Mouse (Mus musculus): ENCODE data around the gene Olfr155. TPM values are rescaled to one million over a fixed set of nuclear protein-coding genes. Genes with fewer than 3 reads are reported as not detected.

Olfr155 gene
- total and polyA plus RNA-seq, 2 experiments: not detected

DNA sequence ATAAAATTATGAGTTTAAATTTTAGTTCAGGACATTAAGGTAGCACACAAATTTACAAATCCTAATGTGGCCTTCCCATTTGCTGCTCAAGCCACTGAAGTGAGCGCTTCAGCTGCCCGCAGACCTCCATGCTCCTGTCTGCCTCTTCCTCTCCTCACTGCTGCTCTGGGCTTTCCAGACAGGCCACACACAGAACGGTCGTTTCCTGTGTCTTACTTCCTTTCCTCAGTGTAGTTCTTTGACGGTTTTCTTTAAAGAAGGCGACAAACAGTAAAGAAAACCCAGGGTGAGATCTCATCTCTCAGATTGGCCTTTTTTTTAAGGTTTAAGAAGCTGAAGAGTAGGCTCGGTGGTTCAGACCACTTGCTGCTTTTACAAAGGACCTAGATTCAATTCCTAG is 52.3 kb downstream of the Olfr155 start:
- Histone ChIP-seq H3K27me3 (ENCODE audit: control insufficient read depth, insufficient read depth, low read length) (no peaks in the 10 kb centered on the region), H3K4me3 (ENCODE audit: insufficient read depth, low read depth, low read length) (no peak overlapping the region), H3K9ac (ENCODE audit: low read depth, low read length) (no peak overlapping the region), H3K36me3 (ENCODE audit: control insufficient read depth, insufficient read depth, low read length) (no peaks in the 10 kb centered on the region; the same call in 1 of the 2 replicates), H3K27ac (replicated peaks; ENCODE audit: insufficient read depth, low read depth, low read length) (no peak overlapping the region), H3K4me1 (ENCODE audit: control insufficient read depth, insufficient read depth, low read length) (no peaks in the 10 kb centered on the region), H3K79me2 (ENCODE audit: control insufficient read depth, insufficient read depth, low read length) (no peaks in the 10 kb centered on the region)
- 68% methylated on average over 7 of the region's 7 CpGs for WGBS
- no peak for DNase-seq (ENCODE audit: extremely low read depth, low read depth, low spot score)
- TF ChIP-seq CTCF (IDR thresholded peaks at IDR 0.05; ENCODE audit: low read depth, low read length) (no peak), POLR2A (IDR thresholded peaks at IDR 0.05; ENCODE audit: extremely low read depth, insufficient read depth, low read length) (no peak)

DNA sequence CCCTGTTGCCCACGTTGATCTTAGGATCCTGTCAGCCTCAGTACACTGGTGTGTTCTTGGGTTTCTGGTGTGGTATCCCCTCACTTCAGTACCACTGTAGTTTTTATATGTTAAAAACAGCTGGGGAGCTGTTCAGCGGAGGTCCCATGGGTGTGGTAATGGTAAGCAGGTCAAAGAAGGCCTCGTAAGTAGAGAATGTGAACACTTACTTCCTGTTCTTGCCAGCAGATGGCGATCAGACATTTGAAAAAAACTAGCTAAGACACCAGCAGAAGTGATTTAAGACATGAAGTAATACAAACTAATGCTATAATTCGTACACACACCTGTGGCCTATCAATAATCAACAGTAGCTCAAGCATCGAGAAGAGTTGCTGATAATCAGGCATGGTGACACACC is 55.1 kb downstream of the Olfr155 start:
- H3K9ac ChIP-seq (ENCODE audit: low read depth, low read length): no peak overlapping the region
- no peaks in the 10 kb centered on the region for H3K36me3 ChIP-seq (ENCODE audit: control insufficient read depth, insufficient read depth, low read length)
- H3K79me2 ChIP-seq (ENCODE audit: control insufficient read depth, insufficient read depth, low read length): no peaks in the 10 kb centered on the region
- WGBS: 37% methylated on average over 6 of the region's 6 CpGs
- H3K4me3 ChIP-seq (ENCODE audit: insufficient read depth, low read depth, low read length): no peak overlapping the region
- no peaks in the 10 kb centered on the region for H3K27me3 ChIP-seq (ENCODE audit: control insufficient read depth, insufficient read depth, low read length)
- no peaks in the 10 kb centered on the region for H3K4me1 ChIP-seq (ENCODE audit: control insufficient read depth, insufficient read depth, low read length)
- TF ChIP-seq CTCF (IDR thresholded peaks at IDR 0.05; ENCODE audit: low read depth, low read length): peak; percentile 56
- TF ChIP-seq POLR2A (IDR thresholded peaks at IDR 0.05; ENCODE audit: extremely low read depth, insufficient read depth, low read length): no peak
- H3K27ac ChIP-seq (replicated peaks; ENCODE audit: insufficient read depth, low read depth, low read length): no peak overlapping the region
- DNase-seq (ENCODE audit: extremely low read depth, low read depth, low spot score): peak; percentile 44

Other genes with a start within 250 kb of the Olfr155 start
- 22.9 and 29.2 TPM in 2 replicates for gene Npr2, start 219.6 kb upstream of the Olfr155 start, total RNA-seq (2014; rRNA removed)
- 24.1 and 39.1 TPM in 2 replicates for gene Npr2, start 219.6 kb upstream of the Olfr155 start, polyA plus RNA-seq (2012; rRNA removed)
- gene Spag8, start 198.0 kb upstream of the Olfr155 start, total RNA-seq (2014; rRNA removed): 0.47 and 0.55 TPM in 2 replicates
- gene Spag8, start 198.0 kb upstream of the Olfr155 start, polyA plus RNA-seq (2012; rRNA removed): 0.83 and 1.1 TPM in 2 replicates
- 202 and 236 TPM in 2 replicates for gene Hint2, start 195.1 kb upstream of the Olfr155 start, total RNA-seq (2014; rRNA removed)
- 215 and 231 TPM in 2 replicates for gene Hint2, start 195.1 kb upstream of the Olfr155 start, polyA plus RNA-seq (2012; rRNA removed)
- gene Tmem8b, start 182.6 kb upstream of the Olfr155 start, total RNA-seq (2014; rRNA removed): 0.46 and 0.81 TPM in 2 replicates
- 1.8 and 1.9 TPM in 2 replicates for gene Tmem8b, start 182.6 kb upstream of the Olfr155 start, polyA plus RNA-seq (2012; rRNA removed)
- gene Fam221b, start 182.4 kb upstream of the Olfr155 start, total RNA-seq (2014; rRNA removed): not detected in 2 replicates
- 0.02 TPM in 1 of 2 replicates, not detected in the other for gene Fam221b, start 182.4 kb upstream of the Olfr155 start, polyA plus RNA-seq (2012; rRNA removed)
- not detected in 2 replicates for gene Olfr70, start 150.8 kb upstream of the Olfr155 start, total RNA-seq (2014; rRNA removed)
- gene Olfr70, start 150.8 kb upstream of the Olfr155 start, polyA plus RNA-seq (2012; rRNA removed): not detected in 2 replicates
- gene Olfr71, start 141.3 kb upstream of the Olfr155 start, total RNA-seq (2014; rRNA removed): not detected in 2 replicates
- gene Olfr71, start 141.3 kb upstream of the Olfr155 start, polyA plus RNA-seq (2012; rRNA removed): not detected in 2 replicates
- 0.09 and 0.13 TPM in 2 replicates for gene Hrct1, start 124.4 kb upstream of the Olfr155 start, total RNA-seq (2014; rRNA removed)
- gene Hrct1, start 124.4 kb upstream of the Olfr155 start, polyA plus RNA-seq (2012; rRNA removed): 0.07 and 0.21 TPM in 2 replicates
- 0.07 and 0.18 TPM in 2 replicates for gene Spaar, start 121.5 kb upstream of the Olfr155 start, total RNA-seq (2014; rRNA removed)
- 0.07 and 0.12 TPM in 2 replicates for gene Spaar, start 121.5 kb upstream of the Olfr155 start, polyA plus RNA-seq (2012; rRNA removed)
- not detected in 2 replicates for gene Olfr159, start 80.6 kb upstream of the Olfr155 start, total RNA-seq (2014; rRNA removed)
- gene Olfr159, start 80.6 kb upstream of the Olfr155 start, polyA plus RNA-seq (2012; rRNA removed): not detected in 2 replicates
- not detected in 2 replicates for gene Olfr156, start 27.7 kb upstream of the Olfr155 start, total RNA-seq (2014; rRNA removed)
- gene Olfr156, start 27.7 kb upstream of the Olfr155 start, polyA plus RNA-seq (2012; rRNA removed): not detected in 2 replicates
- not detected in 2 replicates for gene Olfr157, start 11.4 kb upstream of the Olfr155 start, total RNA-seq (2014; rRNA removed)
- not detected in 2 replicates for gene Olfr157, start 11.4 kb upstream of the Olfr155 start, polyA plus RNA-seq (2012; rRNA removed)
- 1.9 and 2.2 TPM in 2 replicates for gene Reck, start 24.0 kb downstream of the Olfr155 start, total RNA-seq (2014; rRNA removed)
- gene Reck, start 24.0 kb downstream of the Olfr155 start, polyA plus RNA-seq (2012; rRNA removed): 2.4 and 2.6 TPM in 2 replicates
- 0.83 and 2.0 TPM in 2 replicates for gene Glipr2, start 105.8 kb downstream of the Olfr155 start, total RNA-seq (2014; rRNA removed)
- 0.67 and 1.2 TPM in 2 replicates for gene Glipr2, start 105.8 kb downstream of the Olfr155 start, polyA plus RNA-seq (2012; rRNA removed)
- not detected in 2 replicates for gene Ccin, start 131.9 kb downstream of the Olfr155 start, total RNA-seq (2014; rRNA removed)
- not detected in 2 replicates for gene Ccin, start 131.9 kb downstream of the Olfr155 start, polyA plus RNA-seq (2012; rRNA removed)
- 166 and 191 TPM in 2 replicates for gene Clta, start 152.9 kb downstream of the Olfr155 start, total RNA-seq (2014; rRNA removed)
- gene Clta, start 152.9 kb downstream of the Olfr155 start, polyA plus RNA-seq (2012; rRNA removed): 116 and 154 TPM in 2 replicates
- 318 and 329 TPM in 2 replicates for gene Gne, start 232.6 kb downstream of the Olfr155 start, total RNA-seq (2014; rRNA removed)
- 85.5 and 87.9 TPM in 2 replicates for gene Gne, start 232.6 kb downstream of the Olfr155 start, polyA plus RNA-seq (2012; rRNA removed)

Measured in liver, adult 2 months (tissue).